Mouse (Mus musculus) midbrain, embryonic 15.5 days (tissue): ENCODE measurements at regions not wholly inside any gene's neighbourhood (a gene's known extent, or its start where the extent isn't known, plus 50 kb on each side); places are given as distances from the start of the nearest gene placed in this dataset.

ENCODE experiments used
- ATAC-seq: fragments of 200-750 bp; cut with Nextera tagmentation; replicated peaks from 2 replicates; pipeline ENCODE4 v1.8.0; 2017; ENCODE audit warnings: moderate TSS enrichment
- H3K27ac ChIP-seq: fragments of 300-500 bp; sonication (generic); 2 replicates; pipeline ENCODE4 v1.5.1; 2015; ENCODE audit warnings: mild to moderate bottlenecking, inconsistent platforms
- H3K27me3 ChIP-seq: fragments of 300-500 bp; sonication (generic); replicated peaks from 2 replicates; pipeline ENCODE4 v1.6.1; 2015; ENCODE audit warnings: inconsistent platforms
- H3K36me3 ChIP-seq: fragments of 300-500 bp; sonication (generic); replicated peaks from 2 replicates; pipeline ENCODE4 v1.6.1; 2015; ENCODE audit warnings: inconsistent platforms
- H3K4me1 ChIP-seq: fragments of 300-500 bp; sonication (generic); 2 replicates; pipeline ENCODE4 v1.6.1; 2015; ENCODE audit warnings: inconsistent platforms
- H3K4me2 ChIP-seq: fragments of 300-500 bp; sonication (generic); 2 replicates; pipeline ENCODE4 v1.6.1; 2015; ENCODE audit warnings: inconsistent platforms, mild to moderate bottlenecking, moderate library complexity
- H3K4me3 ChIP-seq: fragments of 300-500 bp; sonication (generic); 2 replicates; pipeline ENCODE4 v1.5.1; 2015; ENCODE audit warnings: mild to moderate bottlenecking, inconsistent platforms
- H3K9ac ChIP-seq: fragments of 300-500 bp; sonication (generic); 2 replicates; pipeline ENCODE4 v1.6.1; 2015; ENCODE audit warnings: mild to moderate bottlenecking, inconsistent platforms
- H3K9me3 ChIP-seq: fragments of 300-500 bp; sonication (generic); 2 replicates; pipeline ENCODE4 v1.6.1; 2016; ENCODE audit warnings: inconsistent platforms
- WGBS: fragments of 180-500 bp; shearing (Covaris S2); methylation state at CpG from one replicate; pipeline ENCODE4 v1.1.7; 2015; ENCODE audit warnings: mixed read lengths; 5-methylcytosine and 5-hydroxymethylcytosine counted together

DNA sequence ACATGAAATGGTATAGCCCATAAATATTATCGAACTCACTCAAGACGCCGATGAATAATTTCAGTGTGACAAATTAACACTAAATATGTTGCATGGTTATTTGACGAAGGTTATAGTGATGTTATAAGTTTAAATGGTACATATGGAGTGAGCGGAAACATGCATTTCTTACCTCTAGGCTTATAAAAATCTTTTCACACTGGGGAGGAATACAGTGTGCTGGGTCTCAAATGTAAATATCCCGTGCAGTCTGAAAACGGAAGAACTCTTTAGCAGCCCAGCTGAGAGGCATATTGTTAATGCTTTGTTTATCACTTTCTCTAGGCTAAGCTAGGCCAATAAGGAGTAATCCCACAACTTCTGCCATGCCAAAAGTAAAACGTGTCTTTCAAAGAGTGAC lies 518.6 kb upstream of the Sall1 start:
- H3K4me1 ChIP-seq: peaks cover 17% of the 10 kb centered on the region
- no peak overlapping the region for H3K4me3 ChIP-seq
- 59% methylated on average over 8 of the region's 8 CpGs for WGBS
- no peaks in the 10 kb centered on the region for H3K9me3 ChIP-seq
- no peak overlapping the region for H3K27ac ChIP-seq
- H3K36me3 ChIP-seq: no peaks in the 10 kb centered on the region
- H3K9ac ChIP-seq: no peak overlapping the region
- no peak for ATAC-seq
- no peak overlapping the region for H3K4me2 ChIP-seq
- H3K27me3 ChIP-seq: no peaks in the 10 kb centered on the region; the same call in 1 of the 2 replicates

DNA sequence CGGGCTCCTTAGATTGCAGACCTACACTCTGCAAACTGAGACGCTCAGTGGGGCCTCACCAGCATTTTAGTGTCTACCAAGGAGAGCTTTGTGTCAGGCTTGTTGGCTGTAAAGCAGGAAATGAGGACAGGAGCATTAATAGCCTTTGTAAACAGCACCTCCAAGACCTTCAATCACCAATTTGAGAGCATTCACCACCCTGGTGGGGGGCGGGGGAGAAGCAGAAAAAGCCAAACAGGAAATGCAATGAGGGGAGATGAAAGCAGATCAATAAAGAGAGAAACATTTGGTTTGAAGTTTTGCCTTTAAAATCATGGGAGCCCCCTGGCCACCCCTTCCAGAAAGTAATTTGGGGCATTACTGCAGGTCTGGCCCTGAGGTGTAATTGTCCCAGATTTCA lies 497.3 kb upstream of the Sall1 start:
- Histone ChIP-seq H3K27me3 (no peaks in the 10 kb centered on the region), H3K27ac (no peak overlapping the region), H3K9me3 (no peaks in the 10 kb centered on the region), H3K4me1 (no peaks in the 10 kb centered on the region), H3K9ac (no peak overlapping the region), H3K4me3 (no peak overlapping the region), H3K4me2 (no peak overlapping the region), H3K36me3 (no peaks in the 10 kb centered on the region)
- WGBS: 61% methylated on average over 3 of the region's 3 CpGs
- ATAC-seq: no peak

DNA sequence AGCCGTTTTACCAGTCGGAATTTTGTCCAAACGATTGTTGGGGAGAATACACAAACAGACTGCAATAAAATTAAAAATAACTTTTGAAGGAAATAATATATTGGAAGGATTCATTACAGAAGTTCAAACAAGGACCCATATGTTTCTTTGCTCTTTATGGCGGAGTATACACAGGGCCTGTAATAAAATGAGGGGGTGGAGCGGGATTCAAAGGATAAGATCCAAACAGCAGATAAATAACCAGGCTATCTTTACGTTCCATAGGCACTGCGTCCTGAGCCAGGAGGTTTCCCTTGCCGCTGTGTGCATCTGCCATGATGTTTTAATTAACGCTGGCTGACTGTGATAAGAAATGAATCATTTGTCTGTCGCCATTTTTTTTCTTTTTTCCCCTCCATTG lies 490.6 kb upstream of the Sall1 start:
- Histone ChIP-seq H3K9ac (no peak overlapping the region), H3K4me2 (no peak overlapping the region)
- WGBS: 78% methylated on average over 10 of the region's 10 CpGs

DNA sequence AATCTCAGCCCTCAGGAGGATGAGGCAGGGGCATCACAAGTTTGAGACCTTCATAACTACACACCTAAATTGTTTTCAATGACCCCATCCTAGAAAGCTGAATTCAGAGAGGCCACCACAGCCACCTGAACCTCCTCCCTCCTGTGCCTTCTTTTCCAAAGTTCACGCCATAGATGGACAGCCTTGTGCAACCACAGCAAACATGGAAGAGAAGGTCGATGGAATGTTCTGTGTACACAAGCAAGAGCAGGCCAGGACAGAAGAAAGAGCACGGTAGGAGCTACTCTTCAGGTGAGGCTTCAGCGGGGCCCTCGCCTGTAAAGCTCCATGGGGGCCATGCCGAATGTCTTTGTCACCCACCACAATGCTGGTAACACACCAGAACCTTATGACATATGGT lies 481.1 kb upstream of the Sall1 start:
- WGBS: 92% methylated on average over 6 of the region's 6 CpGs
- ATAC-seq: no peak
- no peaks in the 10 kb centered on the region for H3K4me1 ChIP-seq
- no peak overlapping the region for H3K27ac ChIP-seq
- no peaks in the 10 kb centered on the region for H3K9me3 ChIP-seq
- no peaks in the 10 kb centered on the region for H3K36me3 ChIP-seq
- H3K27me3 ChIP-seq: no peaks in the 10 kb centered on the region
- no peak overlapping the region for H3K9ac ChIP-seq
- H3K4me3 ChIP-seq: no peak overlapping the region
- no peak overlapping the region for H3K4me2 ChIP-seq

More for the DNA sequence above, 490.6 kb upstream of the Sall1 start:
- Histone ChIP-seq H3K4me1 (no peaks in the 10 kb centered on the region), H3K27ac (no peak overlapping the region), H3K27me3 (no peaks in the 10 kb centered on the region), H3K36me3 (no peaks in the 10 kb centered on the region), H3K4me3 (no peak overlapping the region), H3K9me3 (no peaks in the 10 kb centered on the region)
- no peak for ATAC-seq

DNA sequence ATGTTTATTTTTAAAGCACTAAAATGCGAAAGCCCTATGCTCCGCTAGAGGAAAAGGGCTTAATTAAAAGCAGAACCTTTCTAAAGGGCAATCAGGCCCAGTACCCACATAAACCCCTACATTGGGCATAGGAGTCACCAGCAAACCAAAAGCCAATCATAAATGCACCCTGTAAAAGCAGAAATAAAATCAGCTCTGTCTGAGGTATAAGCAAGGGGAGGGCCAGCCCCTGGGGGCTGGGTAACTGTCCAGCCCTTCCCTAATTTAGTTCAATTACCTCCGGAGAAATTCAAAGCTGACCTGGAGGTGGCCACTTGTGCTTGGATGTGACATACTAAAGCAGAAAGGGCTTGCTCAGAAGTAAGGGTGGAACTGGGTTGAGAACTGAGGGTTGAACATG lies 479.4 kb upstream of the Sall1 start:
- Histone ChIP-seq H3K4me3 (no peak overlapping the region), H3K9ac (no peak overlapping the region), H3K4me2 (no peak overlapping the region), H3K27ac (no peak overlapping the region), H3K4me1 (no peaks in the 10 kb centered on the region), H3K27me3 (no peaks in the 10 kb centered on the region), H3K36me3 (no peaks in the 10 kb centered on the region), H3K9me3 (no peaks in the 10 kb centered on the region)
- ATAC-seq: no peak
- 92% methylated on average over 3 of the region's 3 CpGs for WGBS

DNA sequence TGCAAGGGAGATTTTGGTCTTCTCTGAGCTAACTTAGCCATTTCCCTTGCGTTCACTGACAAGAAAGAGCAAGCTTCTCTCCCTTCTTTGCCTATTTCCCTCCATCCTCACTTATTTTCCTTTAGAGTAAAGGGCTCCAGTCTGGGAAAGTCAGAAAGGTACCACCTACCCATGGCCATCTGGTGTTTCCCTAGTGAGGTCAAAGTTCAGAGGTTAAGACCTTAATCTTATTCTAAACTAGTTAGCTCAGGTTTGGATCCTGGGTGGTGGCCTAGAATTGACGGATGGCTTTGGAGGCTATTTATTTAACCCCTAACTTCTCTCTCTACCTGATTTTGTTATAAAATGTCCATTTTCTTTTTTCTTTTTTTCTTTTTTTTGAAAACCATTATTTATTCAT lies 472.6 kb upstream of the Sall1 start:
- 31% methylated on average over 2 of the region's 2 CpGs for WGBS
- H3K9ac ChIP-seq: no peak overlapping the region
- H3K27ac ChIP-seq: no peak overlapping the region
- H3K9me3 ChIP-seq: no peaks in the 10 kb centered on the region
- ATAC-seq: no peak
- H3K36me3 ChIP-seq: no peaks in the 10 kb centered on the region
- H3K4me3 ChIP-seq: no peak overlapping the region
- H3K4me1 ChIP-seq: no peaks in the 10 kb centered on the region
- H3K27me3 ChIP-seq: no peaks in the 10 kb centered on the region
- no peak overlapping the region for H3K4me2 ChIP-seq

DNA sequence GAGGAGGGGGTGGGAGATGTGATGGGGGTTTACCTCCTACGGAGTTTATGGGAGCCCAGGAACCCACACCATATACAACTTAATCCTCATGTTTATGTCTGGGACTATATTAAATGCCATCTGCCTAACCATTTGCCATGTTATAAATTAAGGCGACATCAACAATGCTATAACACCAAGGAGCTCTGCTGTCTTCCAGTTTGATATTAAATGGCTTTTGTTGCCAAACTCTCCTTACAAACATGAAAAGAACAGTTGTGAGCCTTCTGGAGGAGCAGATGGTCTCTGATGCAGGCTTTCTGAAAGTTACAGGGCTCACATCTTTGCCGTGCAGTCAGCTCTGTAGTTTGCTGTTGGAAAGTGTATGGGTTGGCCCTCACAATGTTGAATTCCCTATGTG lies 470.3 kb upstream of the Sall1 start:
- Histone ChIP-seq H3K4me1 (no peaks in the 10 kb centered on the region), H3K9me3 (no peaks in the 10 kb centered on the region), H3K9ac (no peak overlapping the region), H3K27me3 (no peaks in the 10 kb centered on the region), H3K4me2 (no peak overlapping the region), H3K36me3 (no peaks in the 10 kb centered on the region), H3K27ac (no peak overlapping the region), H3K4me3 (no peak overlapping the region)
- WGBS: 85% methylated on average over 3 of the region's 3 CpGs
- ATAC-seq: no peak

DNA sequence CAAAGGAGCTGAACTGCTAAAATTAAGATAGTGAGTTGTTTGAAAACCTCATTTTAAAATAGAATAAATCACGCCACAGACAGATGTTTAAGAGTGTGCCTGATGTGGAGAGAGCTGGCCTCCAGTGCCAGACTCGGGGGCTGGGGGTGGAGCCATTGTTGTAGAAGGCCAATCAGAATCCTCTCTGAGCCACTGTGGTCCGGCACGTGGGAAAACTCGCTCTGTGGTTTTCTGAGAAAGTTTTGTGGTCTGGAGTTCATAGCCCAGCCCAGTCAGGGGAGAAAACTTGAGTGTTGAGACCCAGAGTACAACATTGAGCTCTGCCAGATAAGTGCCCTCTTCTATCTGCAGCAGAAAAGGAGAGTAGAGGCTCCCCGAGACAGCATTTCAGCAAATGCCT lies 463.7 kb upstream of the Sall1 start:
- Histone ChIP-seq H3K36me3 (no peaks in the 10 kb centered on the region), H3K4me3 (no peak overlapping the region), H3K27me3 (no peaks in the 10 kb centered on the region), H3K9ac (no peak overlapping the region), H3K9me3 (no peaks in the 10 kb centered on the region), H3K4me2 (no peak overlapping the region), H3K4me1 (no peaks in the 10 kb centered on the region), H3K27ac (no peak overlapping the region)
- WGBS: 64% methylated on average over 6 of the region's 6 CpGs
- no peak for ATAC-seq

DNA sequence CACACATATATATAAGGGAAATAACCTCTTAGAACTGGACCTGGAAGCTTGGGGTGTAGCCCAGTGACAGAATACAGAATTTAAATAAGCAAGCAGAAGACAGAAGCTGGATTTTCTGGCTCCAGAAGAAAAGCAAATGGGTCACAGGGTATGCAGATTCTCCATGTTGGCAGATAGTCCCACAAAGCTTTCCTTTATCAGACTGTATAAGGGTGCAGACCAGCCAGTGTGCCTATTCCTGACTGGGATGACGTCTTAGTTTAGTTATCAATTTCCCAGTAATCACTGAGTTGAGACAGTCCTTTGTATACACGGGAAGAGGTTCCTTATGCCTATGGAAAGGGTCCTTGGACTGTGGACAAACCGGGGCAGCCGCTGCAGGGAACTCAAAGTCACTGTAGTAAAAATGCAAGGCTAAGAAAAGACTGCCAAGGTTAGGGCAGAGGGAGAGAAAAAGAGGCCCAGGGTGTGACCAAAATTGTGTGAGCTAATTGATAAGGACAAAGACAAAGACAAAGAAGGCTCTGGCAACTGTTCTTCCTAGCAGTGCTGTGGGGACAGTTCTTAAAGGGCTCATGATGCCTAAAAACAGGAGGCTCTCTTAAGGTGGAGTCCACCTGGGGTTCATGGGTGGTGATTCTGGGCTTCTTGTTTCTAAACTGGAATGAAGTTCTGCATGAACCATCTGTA lies 459.7 kb upstream of the Sall1 start:
- Histone ChIP-seq H3K36me3 (no peaks in the 10 kb centered on the region), H3K9ac (no peak overlapping the region), H3K27me3 (no peaks in the 10 kb centered on the region), H3K4me2 (no peak overlapping the region), H3K27ac (no peak overlapping the region), H3K9me3 (no peaks in the 10 kb centered on the region), H3K4me1 (no peaks in the 10 kb centered on the region), H3K4me3 (no peak overlapping the region)
- WGBS: 72% methylated on average over 4 of the region's 4 CpGs
- ATAC-seq: no peak

DNA sequence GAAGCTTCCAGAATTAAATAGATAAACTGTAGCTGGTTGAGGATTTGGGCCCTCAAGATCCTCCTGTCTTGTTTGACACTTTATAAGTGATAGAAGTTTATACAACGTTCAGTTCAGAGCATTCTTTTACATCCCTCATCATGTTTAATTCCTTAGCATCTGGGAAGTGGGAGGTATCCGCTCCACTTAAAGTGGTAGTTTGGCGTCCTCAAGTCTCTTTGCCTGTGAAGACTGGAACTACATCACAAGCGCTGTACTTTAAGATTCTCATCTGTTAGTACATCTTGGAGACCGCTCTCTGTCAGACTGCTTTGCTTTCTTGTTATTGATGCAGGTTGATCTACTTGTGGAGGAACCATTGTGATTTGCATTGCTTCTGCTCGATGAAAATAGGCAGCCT lies 459.1 kb upstream of the Sall1 start:
- no peak overlapping the region for H3K4me2 ChIP-seq
- no peak overlapping the region for H3K9ac ChIP-seq
- no peak overlapping the region for H3K4me3 ChIP-seq
- no peaks in the 10 kb centered on the region for H3K4me1 ChIP-seq
- no peak overlapping the region for H3K27ac ChIP-seq
- no peaks in the 10 kb centered on the region for H3K36me3 ChIP-seq
- no peak for ATAC-seq
- 88% methylated on average over 6 of the region's 6 CpGs for WGBS
- no peaks in the 10 kb centered on the region for H3K27me3 ChIP-seq
- H3K9me3 ChIP-seq: no peaks in the 10 kb centered on the region

DNA sequence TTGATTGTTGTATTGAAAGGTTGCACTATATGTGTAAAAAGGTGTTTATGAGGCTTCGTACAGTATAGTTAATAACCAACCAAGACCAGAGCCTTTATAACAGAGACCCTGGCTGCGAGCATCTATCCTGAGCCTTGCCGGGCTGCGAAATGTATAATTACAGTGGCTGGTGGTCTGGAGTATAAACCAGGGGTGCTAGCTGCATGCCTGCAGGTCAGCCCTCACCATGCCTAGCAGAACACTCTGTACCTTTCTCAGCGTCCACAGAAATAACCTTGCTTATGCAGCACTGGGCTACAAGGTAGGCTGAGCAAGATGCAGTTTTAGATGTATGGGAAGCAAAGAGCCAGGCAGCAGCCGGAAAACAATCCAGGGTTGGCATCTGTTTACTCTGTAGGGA lies 457.8 kb upstream of the Sall1 start:
- 90% methylated on average over 6 of the region's 6 CpGs for WGBS
- Histone ChIP-seq H3K9ac (no peak overlapping the region), H3K4me2 (no peak overlapping the region), H3K4me1 (no peaks in the 10 kb centered on the region), H3K9me3 (no peaks in the 10 kb centered on the region), H3K27me3 (no peaks in the 10 kb centered on the region), H3K27ac (no peak overlapping the region), H3K36me3 (no peaks in the 10 kb centered on the region), H3K4me3 (no peak overlapping the region)
- ATAC-seq: no peak

DNA sequence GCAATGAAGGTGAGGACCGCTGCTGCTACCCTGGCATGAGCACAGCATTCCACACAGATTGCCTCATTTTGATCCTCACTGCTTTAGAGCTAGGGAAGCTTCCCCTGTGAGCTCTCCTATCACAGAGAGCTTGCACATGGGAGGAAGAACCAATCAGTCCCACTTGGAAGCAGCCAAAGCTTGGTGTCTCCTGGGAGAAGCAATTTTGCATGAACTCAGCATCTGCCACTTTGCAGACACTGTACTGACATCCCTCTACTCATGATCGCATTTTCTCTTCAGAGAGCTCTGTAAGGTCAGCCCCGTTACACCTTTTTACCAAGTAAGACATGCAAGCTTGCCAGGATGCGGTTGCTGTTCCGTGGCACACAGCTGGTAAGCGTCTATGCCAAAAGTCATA lies 455.9 kb upstream of the Sall1 start:
- Histone ChIP-seq H3K27me3 (no peaks in the 10 kb centered on the region), H3K36me3 (no peaks in the 10 kb centered on the region), H3K9ac (no peak overlapping the region), H3K4me1 (no peaks in the 10 kb centered on the region), H3K4me2 (no peak overlapping the region), H3K27ac (no peak overlapping the region), H3K4me3 (no peak overlapping the region), H3K9me3 (no peaks in the 10 kb centered on the region)
- no peak for ATAC-seq
- WGBS: 91% methylated on average over 6 of the region's 6 CpGs

DNA sequence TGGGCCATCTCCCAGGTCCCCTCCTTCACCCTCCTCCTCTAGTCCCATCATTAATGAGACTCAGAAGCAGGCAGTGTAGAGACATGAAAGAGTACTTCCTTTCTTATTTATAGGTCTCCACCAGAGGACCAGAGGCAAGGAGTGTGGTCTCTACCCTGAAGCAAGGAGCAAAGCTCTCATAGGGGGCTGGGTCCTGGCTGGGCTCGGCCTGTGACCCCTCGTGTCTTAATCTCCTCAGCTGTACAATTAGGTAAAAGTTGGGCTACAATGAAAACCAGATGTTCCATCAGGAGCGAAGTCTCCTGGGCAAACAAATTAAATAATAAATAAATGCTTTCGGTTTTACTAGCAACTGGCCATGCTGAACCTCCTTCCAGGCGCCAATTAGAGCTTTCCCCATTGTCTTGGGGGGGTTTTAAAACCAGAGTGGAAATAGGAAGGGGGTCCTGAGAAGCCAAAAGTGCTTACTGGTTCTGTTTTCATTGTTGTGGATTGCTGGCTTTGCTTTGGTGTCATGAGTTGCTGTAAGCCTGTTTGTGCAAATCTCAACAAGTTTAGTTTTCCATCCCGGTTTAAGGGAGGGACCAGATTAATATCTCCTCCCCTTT lies 454.2 kb upstream of the Sall1 start:
- H3K9me3 ChIP-seq: no peaks in the 10 kb centered on the region
- no peak overlapping the region for H3K4me3 ChIP-seq
- no peak for ATAC-seq
- H3K9ac ChIP-seq: no peak overlapping the region
- H3K4me2 ChIP-seq: no peak overlapping the region
- no peaks in the 10 kb centered on the region for H3K27me3 ChIP-seq
- no peak overlapping the region for H3K27ac ChIP-seq
- H3K4me1 ChIP-seq: no peaks in the 10 kb centered on the region
- H3K36me3 ChIP-seq: no peaks in the 10 kb centered on the region
- 61% methylated on average over 6 of the region's 6 CpGs for WGBS
